Mouse (Mus musculus): ENCODE measurements around the gene Fancd2. TPM values are rescaled to one million over a fixed set of nuclear protein-coding genes. Genes with fewer than 3 reads are reported as not detected.

The Fancd2 gene
- polyA plus RNA-seq, 1 experiment = 4.3 TPM

DNA sequence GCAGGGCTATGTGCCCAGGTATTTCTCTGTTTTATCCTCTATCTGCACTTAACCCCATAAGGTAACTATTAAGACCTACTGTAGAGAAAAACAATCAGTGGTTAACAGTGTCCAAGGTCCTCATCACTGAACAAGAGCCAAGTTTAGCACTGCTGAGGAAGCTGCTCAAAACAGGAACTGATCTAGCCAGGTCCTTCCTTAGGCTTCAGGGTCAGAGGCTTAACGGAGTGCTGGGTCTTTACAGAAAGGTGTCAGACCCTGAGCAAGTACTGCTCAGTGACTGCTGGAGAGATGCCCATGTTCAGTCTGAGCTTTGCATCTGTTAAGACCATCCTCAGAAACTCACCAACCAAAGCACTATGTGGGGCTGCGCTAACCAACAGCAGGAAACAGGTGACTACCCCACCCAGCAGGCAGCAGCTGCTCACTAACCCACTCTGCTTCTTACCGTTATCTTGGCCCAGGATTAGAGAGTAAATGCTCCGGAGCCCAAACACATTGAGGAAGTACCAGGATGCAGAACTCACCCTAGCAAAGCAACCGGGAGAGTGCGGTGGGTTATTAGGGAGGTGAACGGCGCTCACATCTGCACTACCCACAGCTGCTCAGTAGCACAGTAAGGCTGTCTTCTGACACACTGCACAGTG lies 13.9 kb upstream of the Fancd2 start:
- DNase-seq (ENCODE audit: extremely low spot score in 1 of 2, low spot score in 1 of 2) = no peak

- no peak for DNase-seq (ENCODE audit: extremely low spot score in 1 of 2, low spot score in 1 of 2)
These were observed 9.2 kb upstream of the Fancd2 start for GRCm38 (mm10) chr6:113522310-113522709.

- peak in 1 of 2 experiments; percentile 74 for DNase-seq (ENCODE audit: extremely low spot score in 1 of 2, low spot score in 1 of 2)
These were observed 8.1 kb upstream of the Fancd2 start for GRCm38 (mm10) chr6:113523420-113523819.

- no peak for DNase-seq (ENCODE audit: extremely low spot score in 1 of 2, low spot score in 1 of 2)
These were observed 440 bp downstream of the Fancd2 start for GRCm38 (mm10) chr6:113531840-113532404.

DNA sequence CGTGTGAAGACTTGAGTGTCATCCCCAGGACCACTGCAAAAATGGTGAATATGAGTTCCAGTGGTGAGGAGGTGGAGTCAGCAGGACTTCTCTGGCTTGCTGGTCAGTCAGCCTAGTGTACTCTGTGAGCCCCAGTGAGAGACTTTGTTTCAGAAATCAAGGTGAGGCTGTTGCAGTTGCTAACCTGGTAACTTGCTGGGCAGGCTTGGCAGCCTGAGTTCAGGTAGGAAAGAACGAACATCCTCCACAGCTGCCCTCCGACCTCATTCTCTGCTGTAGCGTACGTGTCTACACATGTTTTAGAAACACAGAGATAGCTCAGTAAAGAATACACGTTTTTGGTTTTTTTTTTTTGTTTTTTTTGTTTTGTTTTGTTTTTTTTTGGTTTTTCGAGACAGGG lies 3.4 kb downstream of the Fancd2 start:
- no peak for DNase-seq (ENCODE audit: extremely low spot score in 1 of 2, low spot score in 1 of 2)

DNA sequence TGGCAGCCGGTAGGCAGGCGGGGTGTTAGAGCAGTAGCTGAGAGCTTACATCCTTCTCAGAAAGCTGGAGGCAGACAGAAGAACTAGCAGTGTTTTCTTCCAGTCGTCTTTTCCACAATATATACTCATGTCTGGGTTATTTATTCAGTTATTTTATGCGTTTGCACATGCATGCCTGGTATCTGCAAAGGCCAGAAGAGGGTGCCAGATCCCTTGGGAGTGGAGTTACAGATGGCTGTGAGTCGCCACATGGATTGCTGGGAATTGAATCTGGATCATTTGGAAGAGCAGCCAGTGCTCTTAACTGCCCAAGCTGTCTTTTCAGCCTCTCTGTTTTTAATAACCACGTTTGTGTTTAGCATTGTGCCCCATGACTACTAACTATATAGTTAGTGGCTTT lies 10.1 kb downstream of the Fancd2 start:
- no peak for DNase-seq (ENCODE audit: extremely low spot score in 1 of 2, low spot score in 1 of 2)

DNA sequence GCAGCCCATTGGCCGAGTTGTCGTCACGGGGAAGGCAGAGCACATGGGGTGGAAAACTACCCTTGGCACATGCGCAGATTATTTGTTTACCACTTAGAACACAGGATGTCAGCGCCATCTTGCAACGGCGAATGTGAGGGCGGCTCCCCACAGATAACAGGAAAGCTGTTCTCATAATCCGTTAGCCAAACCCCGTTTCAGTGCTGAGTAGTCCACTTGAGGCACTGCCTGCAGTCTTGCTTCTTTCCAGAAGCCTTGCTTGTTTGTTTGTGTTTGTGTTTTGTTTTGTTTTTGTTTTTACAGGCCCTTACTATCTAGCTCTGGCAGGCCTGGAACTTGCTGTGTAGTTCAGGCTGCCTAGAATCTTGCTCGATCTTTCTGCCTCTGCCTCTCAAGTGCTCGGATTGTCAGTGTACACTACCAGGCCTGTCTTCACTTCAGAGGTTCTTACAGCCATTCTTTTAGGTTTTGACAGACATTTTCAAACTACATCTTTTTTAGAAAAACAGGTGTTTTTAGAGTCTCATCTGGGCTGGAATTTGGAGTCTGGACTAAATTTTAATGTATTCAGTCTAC lies 12.5 kb downstream of the Fancd2 start:
- no peak for DNase-seq (ENCODE audit: extremely low spot score in 1 of 2, low spot score in 1 of 2)

- peak in 1 of 2 experiments; percentile 37 for DNase-seq (ENCODE audit: extremely low spot score in 1 of 2, low spot score in 1 of 2)
These were observed 28.3 kb downstream of the Fancd2 start for GRCm38 (mm10) chr6:113559736-113560135.

DNA sequence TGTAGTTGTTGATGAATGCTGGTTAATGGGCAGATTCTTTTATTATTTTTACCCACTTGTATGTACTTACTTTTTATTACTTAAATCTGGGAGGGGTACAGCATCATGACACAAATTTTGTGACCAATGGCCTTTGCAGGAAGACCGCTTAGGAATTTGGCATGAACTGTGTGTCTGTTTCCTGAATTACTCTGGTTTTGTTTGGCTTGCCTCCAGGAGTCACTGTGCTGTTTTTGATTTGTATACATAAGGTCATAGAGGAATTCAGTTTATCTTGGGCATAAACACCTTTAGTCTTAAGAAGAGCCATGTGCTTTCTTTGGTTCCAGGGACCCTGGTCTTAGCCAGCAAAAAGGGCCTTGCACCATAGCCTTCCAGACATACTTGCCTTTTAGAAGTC lies 33.1 kb downstream of the Fancd2 start:
- no peak for DNase-seq (ENCODE audit: extremely low spot score in 1 of 2, low spot score in 1 of 2)

- DNase-seq (ENCODE audit: extremely low spot score in 1 of 2, low spot score in 1 of 2) = peak; percentile 78 to 81
These were observed 44.6 kb downstream of the Fancd2 start for GRCm38 (mm10) chr6:113576044-113576443.

DNA sequence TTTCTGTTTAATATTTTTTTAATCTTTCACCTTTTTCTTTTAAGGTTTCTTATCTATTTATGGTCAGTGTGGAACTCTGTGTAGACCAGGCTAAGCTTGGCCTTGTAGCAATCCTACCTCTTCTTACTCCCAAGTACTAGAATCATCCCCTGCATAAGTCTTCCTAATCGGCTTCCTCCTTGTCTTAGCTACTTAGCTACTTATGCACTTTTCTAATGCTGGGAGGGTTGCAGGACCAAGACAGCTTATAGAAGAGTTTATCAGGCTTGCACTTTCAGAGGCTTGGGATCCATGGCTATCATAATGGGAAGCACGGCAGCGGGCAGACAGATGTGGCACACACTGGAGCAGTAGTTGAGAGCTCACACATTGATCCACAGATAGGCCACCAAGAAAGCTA lies 47.8 kb downstream of the Fancd2 start:
- no peak for DNase-seq (ENCODE audit: extremely low spot score in 1 of 2, low spot score in 1 of 2)

DNA sequence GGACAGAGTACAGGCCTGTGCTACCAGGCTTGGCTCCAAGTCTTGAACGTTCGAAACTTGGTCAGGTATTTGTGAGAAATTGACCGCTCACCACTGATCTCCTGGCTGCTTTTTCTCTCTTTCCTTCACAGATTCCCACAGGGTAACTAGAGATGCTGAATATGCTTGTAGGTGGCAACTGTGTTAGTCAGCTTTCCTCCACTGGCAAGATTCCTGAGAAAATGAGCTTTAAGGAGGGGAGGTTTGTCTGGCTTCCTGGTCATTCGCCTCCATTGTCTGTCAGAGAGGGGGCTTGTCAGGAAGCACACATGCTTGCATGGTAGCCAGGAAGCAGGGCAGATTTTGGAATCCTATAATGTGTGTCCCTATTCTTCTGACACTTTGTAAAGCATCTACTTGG lies 51.5 kb downstream of the Fancd2 start:
- peak in 1 of 2 experiments; percentile 67 for DNase-seq (ENCODE audit: extremely low spot score in 1 of 2, low spot score in 1 of 2)

GRCm38 (mm10) chr6:113585065-113585464 lies 53.6 kb downstream of the Fancd2 start:
- peak in 1 of 2 experiments; percentile 41 for DNase-seq (ENCODE audit: extremely low spot score in 1 of 2, low spot score in 1 of 2)

- no peak for DNase-seq (ENCODE audit: extremely low spot score in 1 of 2, low spot score in 1 of 2)
These were observed 55.1 kb downstream of the Fancd2 start for GRCm38 (mm10) chr6:113586466-113587183.

- DNase-seq (ENCODE audit: extremely low spot score in 1 of 2, low spot score in 1 of 2) = no peak
These were observed 61.2 kb downstream of the Fancd2 start for GRCm38 (mm10) chr6:113592637-113593036.

DNA sequence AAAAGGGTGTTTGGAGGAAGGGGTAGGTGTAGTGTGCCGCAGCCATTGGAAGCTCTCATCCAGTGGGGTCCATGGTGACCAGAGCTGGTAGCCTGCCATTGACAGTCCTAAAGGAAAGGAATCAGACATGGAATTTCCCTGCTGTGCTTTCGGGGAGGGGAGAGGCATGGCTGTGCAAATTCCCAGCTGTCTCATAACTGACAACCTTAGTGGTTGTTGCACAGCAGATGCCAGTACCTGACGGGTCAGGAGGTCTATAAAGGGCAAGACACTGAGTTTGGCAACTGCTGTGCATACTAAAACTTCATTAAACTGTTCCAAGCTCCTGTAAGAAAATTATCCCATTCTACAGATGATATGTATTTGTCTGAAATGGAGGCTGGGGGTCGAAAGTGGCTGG lies 66.5 kb downstream of the Fancd2 start:
- DNase-seq (ENCODE audit: extremely low spot score in 1 of 2, low spot score in 1 of 2) = no peak

- DNase-seq (ENCODE audit: extremely low spot score in 1 of 2, low spot score in 1 of 2) = no peak
These were observed 68.4 kb downstream of the Fancd2 start for GRCm38 (mm10) chr6:113599833-113600232.

- no peak for DNase-seq (ENCODE audit: extremely low spot score in 1 of 2, low spot score in 1 of 2)
These were observed 69.2 kb downstream of the Fancd2 start, which contains the start of gene Fancd2os for GRCm38 (mm10) chr6:113600543-113601139. Gene Fancd2os, minus strand, starts transcription at chr6:113600715.

- DNase-seq (ENCODE audit: extremely low spot score in 1 of 2, low spot score in 1 of 2) = no peak
These were observed 71.3 kb downstream of the Fancd2 start for GRCm38 (mm10) chr6:113602821-113603220.

DNA sequence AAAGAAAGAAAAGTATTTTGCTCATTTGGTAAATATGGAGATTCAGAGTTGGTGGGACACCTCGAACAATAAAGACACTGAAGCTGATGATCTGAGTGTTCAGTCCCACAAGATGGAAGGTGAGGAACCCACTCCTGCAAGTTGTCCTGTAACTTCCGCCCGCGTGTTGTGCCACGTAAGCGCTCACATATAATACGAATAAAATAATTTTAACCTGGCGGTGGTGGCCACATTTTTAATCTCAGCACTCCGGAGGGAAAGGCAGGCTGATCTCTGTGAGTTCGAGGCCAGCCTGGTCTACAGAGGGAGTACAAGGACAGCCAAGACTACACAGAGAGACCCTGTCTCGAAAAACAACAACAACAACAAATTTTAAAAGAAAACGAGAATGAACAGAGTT lies 72.5 kb downstream of the Fancd2 start:
- DNase-seq (ENCODE audit: extremely low spot score in 1 of 2, low spot score in 1 of 2) = no peak
